Mouse (Mus musculus): ENCODE measurements around the gene Hist1h4k.
"Not testable (repeated sequence)": the region's sequence is repeated elsewhere in the genome, so short reads cannot be mapped to it uniquely, and the experiment has no call there.

The Hist1h4k gene

GRCm38 (mm10) chr13:21755707-21756106, 5.4 kb upstream of the Hist1h4k start:
- CTCF ChIA-PET: interaction anchor here (0.7 kb wide), 1 partner anchor 28 kb away, joined by 3 read pairs; no protein-coding TSS in a partner anchor

DNA sequence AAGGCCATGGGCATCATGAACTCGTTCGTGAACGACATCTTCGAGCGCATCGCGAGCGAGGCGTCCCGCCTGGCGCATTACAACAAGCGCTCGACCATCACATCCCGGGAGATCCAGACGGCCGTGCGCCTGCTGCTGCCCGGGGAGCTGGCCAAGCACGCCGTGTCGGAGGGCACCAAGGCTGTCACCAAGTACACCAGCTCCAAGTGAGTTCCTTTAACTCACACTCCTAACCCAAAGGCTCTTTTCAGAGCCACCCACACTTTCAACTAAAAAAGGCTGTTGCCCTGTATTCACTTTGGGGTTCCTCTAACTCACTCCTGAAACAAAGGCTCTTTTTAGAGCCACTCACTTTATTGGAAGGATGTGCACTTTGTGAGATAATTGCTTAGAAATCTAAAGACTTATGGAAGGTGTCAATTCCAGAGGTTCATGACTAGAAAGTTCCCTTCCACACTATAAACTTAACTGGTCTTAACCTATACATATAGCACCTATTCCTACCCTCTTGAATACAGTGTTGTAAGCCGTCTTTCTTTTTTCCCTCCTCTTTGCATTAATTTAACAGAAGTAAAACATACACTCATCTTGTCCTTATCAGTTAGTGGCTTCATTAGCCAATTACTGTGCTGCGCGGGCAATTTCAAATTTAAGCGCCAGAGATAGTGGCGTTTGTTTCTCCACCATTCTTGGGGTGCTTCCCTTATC, 4.1 kb upstream of the Hist1h4k start:
- CTCF ChIA-PET: interaction anchor here (0.6 kb wide), 1 partner anchor 24 kb away, joined by 3 read pairs; no protein-coding TSS in a partner anchor

GRCm38 (mm10) chr13:21753524-21754285, 3.4 kb upstream of the Hist1h4k start, which contains the start of the genes Hist1h2ak and Hist1h2bn:
Gene Hist1h2ak (minus strand): TSS chr13:21753827.
Gene Hist1h2bn (plus strand): TSS chr13:21754123.
- CTCF ChIA-PET: interaction anchor here (0.6 kb wide), 2 partner anchors 25 kb away, joined by 3 read pairs; no protein-coding TSS in a partner anchor

GRCm38 (mm10) chr13:21753051-21753523, 2.8 kb upstream of the Hist1h4k start:
- CTCF ChIA-PET: interaction anchor here (0.6 kb wide), 1 partner anchor 26 kb away, joined by 3 read pairs; no protein-coding TSS in a partner anchor

DNA sequence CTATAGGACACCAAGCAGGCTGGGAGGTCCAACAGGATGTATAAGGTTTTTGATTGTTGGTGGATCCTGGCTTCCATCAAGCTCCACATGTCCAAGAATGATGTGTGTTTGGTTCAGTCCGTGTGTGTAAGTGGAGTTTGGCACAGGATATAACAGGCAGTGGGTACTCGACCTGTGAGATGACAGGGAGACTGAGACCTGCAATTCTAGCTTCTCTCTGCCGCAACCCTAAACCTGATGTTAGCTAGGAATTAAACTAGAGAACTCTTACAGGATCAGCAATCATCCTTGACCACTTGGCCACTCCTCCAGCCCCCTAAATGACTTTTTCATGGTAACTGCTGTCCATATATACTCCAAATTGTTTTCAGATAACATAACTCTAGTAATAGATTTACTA, 2.1 kb upstream of the Hist1h4k start:
- CTCF ChIA-PET: no interaction called here

DNA sequence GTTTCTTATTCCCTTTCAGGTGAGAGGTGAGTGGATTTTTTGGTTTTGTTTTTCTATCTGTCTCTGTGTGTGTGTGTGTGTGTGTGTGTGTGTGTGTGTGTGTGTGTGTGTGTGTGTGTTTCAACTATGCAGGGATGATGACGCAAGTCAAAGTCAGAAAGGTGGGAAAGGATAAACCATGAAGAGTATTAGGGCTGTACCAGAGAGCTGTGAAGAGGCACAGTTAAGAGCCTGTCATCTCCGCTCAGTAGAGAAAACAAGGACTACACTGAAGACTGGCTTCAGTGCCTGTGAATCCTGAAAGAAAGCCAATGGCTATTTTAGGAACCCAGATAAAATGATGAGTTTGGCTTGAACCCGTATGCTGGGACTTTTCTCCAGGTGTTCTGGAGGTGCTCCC, 1.5 kb upstream of the Hist1h4k start:
- CTCF ChIA-PET: no interaction called here

- CTCF ChIA-PET: no interaction called here
Observed at GRCm38 (mm10) chr13:21751417-21751816, 1.1 kb upstream of the Hist1h4k start.

DNA sequence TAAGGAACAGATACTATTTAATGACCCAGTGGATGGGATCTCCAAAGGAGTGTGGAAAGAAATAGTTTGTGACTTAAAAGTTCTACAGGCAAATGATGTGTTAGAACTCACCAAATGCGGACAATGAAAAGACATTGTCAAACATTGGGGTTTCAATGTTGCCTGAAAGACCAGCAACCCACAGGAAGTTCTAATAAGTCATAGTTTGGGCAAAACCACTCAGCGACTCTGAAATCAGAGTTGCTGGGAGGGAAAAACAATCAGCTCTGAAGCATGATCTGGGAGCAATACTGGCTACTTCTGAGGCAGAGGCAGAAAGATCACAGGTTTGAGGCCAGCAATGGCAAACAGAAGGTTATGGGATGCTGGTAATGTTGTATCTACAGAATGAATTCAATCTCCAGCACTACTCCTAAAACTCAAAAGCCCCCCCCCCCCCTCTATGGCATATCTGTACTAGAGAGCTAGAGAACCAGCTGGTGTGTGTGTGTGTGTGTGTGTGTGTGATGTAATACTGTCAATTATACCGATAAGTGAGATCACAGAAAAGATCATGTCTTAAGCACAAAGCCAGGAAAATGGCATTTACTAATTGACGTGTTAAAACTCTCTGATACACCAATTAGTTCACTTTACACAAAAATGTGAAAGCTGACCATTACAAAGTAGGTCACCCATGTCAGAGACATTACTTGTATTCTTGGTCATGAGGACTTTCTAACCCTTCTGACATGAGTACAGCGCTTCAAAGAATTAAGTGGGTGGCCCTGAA, 732 bp downstream of the Hist1h4k start:
- CTCF ChIA-PET: interaction anchor here (0.6 to 1.7 kb wide), 7 partner anchors 10 to 349 kb away, joined by 3 to 8 read pairs (median 4); partner anchors contain the start of gene Hist1h4j

- CTCF ChIA-PET: no interaction called here
Observed at GRCm38 (mm10) chr13:21745006-21745405, 5.3 kb downstream of the Hist1h4k start.

GRCm38 (mm10) chr13:21734906-21735767, 15.2 kb downstream of the Hist1h4k start, which contains the start of gene Hist1h4j:
Gene Hist1h4j (plus strand): TSS chr13:21735064.
- CTCF ChIA-PET: interaction anchor here (1.0 kb wide), 1 partner anchor 14 kb away, joined by 4 read pairs; no protein-coding TSS in a partner anchor

DNA sequence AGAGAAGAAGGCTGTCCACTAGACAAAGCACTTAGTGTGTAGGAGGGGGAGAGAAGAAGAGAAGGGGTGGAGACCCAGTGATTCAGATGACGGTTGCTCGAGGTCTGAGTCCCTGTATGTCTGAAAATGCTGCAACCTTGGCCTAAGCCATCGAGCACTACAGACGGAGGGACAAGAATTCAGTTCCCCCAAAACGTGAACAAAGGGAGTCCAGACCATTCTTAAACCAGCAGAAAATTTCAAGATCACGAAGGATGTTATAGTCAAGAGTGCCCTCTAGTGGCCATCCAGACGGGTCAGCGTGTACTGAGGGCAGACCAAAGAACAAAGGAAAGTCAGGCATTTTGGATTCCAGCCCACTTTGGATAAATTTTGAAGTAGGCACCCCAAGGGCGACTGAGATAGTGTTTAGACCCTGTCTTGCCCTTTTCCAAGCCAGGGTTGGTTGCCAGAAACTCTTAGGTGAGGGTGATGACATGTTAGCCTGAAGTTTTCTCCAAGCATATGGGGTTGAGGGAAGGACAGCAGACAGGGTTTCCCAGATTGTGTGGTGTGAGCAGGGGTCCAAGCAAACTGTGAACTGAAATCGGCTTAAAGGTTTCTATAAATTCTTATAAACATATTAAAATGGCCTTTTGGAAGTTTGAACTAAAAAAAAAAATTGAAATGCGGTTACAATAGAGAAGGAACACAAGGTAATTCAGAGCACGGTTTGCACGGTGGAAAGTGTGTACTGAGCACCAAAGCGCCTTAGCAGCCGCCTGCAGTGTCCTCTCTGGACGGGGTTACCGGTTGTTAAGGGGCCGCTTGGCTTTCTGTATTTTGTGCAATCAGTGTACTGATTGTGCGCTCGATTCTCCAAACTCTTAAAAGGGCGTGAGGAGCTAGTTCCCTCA, 16.0 kb downstream of the Hist1h4k start:
- CTCF ChIA-PET: interaction anchor here (0.7 kb wide), 1 partner anchor 532 kb away, joined by 3 read pairs; no protein-coding TSS in a partner anchor

DNA sequence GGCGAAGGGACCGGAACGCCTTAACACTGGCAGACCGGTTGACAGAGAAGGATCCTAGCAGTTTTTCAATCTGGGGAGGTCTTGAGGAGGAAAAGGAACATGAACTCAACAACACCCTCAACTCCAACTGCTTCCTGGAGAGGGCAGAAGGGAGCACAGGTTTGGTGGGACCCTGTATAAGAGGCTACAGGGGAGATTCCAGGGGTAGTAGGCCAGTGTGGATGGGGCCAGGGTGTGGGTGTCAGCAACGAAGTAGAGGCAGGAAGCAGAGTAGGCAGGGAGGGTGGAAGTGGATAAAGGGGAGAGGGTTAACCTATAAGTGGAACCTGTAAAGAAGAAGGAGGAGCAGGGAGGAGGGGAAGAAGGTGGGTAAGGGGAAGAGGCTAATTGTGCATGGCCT, 16.8 kb downstream of the Hist1h4k start:
- CTCF ChIA-PET: interaction anchor here (0.7 kb wide), 1 partner anchor 532 kb away, joined by 3 read pairs; no protein-coding TSS in a partner anchor

DNA sequence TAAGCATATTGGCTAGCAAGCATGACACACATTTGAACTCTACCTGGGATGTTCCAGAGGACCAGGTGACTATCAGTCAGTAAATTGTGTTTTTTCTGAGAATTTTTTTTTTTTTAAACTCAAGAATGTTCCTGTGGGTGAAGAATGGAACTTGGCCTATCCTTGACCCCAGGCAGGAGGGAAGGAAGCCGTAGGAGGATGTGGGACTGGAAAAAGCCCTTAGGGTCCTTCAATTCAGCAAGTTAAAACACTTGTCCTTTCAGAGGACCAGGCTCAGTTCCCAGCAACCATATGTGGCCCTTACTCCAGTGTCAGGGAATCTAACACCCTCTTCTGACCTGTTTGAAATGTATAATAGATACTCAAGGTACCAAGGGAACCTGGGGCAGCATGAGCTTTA, 20.8 kb downstream of the Hist1h4k start:
- CTCF ChIA-PET: no interaction called here

- CTCF ChIA-PET: interaction anchor here (1.0 kb wide), 1 partner anchor 9 kb away, joined by 4 read pairs; no protein-coding TSS in a partner anchor
Observed at GRCm38 (mm10) chr13:21727948-21728572, 22.2 kb downstream of the Hist1h4k start.

DNA sequence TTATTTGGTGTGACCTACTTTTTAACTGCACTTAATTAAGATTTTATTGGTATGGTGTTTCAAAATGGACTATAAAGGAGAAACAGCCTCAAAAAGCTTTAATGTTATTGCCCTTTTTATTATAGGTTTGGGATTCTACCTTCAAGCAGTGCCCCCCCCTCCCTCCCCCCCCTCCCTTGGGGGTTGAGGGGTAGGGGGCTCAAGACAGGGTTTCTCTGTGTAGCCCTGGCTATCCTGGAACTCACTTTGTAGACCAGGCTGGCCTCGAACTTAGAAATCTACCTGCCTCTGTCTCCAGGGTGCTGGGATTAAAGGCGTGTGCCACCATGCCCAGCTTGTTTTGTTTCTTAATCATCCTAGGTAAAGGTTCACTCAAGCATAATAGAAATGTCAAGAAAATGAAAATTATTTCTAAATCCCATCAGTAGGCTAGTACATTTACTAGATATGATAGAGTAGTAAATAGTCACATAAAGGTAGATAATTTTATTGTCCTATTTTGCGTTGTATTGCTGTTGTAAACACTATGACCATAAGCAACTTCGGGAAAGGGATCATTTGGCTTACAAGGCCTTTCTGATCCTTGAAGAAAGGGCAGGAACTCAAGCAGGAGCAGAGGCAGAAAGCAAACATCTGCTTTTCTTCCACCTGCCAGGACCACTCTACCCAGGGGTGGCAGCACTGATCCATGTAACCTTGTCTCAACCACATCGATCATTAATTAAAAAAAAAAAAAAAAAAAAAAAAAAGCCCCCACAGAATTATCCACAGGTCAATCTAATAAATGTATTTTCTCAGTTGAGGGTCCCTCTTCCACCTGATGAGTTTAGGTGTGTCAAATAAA, 27.1 kb downstream of the Hist1h4k start:
- CTCF ChIA-PET: interaction anchor here (0.6 to 0.7 kb wide), 2 partner anchors 19 to 125 kb away, joined by 3 to 15 read pairs; no protein-coding TSS in a partner anchor

DNA sequence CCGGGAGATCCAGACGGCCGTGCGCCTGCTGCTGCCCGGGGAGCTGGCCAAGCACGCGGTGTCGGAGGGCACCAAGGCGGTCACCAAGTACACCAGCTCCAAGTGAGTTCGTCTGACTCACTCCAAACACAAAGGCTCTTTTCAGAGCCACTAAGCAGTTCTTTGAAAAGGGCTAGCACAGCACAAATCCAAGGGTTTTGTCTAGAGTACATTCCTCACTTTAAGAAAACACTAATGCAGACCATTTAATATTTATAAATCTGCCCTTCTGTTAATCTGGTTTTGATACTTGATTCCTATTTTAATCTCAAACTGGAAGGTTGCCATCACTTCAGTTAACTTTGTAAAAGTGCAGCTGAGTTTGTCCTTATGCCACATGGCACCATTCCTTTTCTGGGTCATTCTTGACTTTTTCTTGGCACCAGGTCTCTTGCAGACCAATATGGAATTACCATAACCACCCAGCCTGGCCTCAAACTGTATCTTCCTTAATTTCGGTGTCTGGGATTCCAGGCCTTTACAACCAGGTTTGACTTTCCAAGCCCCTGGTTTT, 27.9 kb downstream of the Hist1h4k start:
- CTCF ChIA-PET: no interaction called here

DNA sequence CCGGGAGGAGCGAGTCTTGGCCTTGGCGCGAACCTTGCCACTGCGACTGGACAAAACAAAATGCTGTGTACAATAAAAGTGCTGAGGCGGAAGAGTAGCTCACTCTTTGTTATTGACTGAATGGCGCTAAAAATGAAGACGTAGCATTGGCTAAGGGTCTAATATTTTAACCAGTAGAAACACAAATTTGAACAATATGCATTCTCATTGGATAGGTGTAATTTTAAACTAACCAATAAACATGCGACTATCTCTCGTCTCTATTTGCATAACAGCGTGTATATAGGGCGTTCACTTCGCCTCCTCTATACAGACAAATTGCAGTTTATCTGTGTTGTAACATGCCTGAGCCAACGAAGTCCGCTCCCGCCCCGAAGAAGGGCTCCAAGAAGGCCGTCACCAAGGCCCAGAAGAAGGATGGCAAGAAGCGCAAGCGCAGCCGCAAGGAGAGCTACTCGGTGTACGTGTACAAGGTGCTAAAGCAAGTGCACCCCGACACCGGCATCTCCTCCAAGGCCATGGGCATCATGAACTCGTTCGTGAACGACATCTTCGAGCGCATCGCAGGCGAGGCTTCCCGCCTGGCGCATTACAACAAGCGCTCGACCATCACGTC, 28.4 kb downstream of the Hist1h4k start, which contains the start of gene Hist1h2bm:
Hist1h2bm (plus strand) TSS at position 288 of the 616 bp plus-strand sequence.
- CTCF ChIA-PET: not testable (repeated sequence)
